Mouse (Mus musculus): ENCODE results near the gene Olfr764-ps1.
A peak's percentile ranks its signal among the peaks of the same experiment; 100 is the strongest.
"Not testable (repeated sequence)": the region's sequence is repeated elsewhere in the genome, so short reads cannot be mapped to it uniquely, and the experiment has no call there.

Gene Olfr764-ps1

GRCm38 (mm10) chr10:129039796-129040195 is at the start of gene Olfr764-ps1:
TSS of gene Olfr764-ps1 (minus strand) at chr10:129039896.
- DNase-seq (ENCODE audit: low read depth, low spot score) = no peak

- not testable (repeated sequence) for DNase-seq (ENCODE audit: low read depth, low spot score)
Measured at GRCm38 (mm10) chr10:129082810-129083209, 43.1 kb upstream of the Olfr764-ps1 start, which contains the start of gene Olfr767. TSS of gene Olfr767 (minus strand) at chr10:129082910.

- no peak for DNase-seq (ENCODE audit: low read depth, low spot score)
Measured at GRCm38 (mm10) chr10:129068877-129069276, 29.2 kb upstream of the Olfr764-ps1 start, which contains the start of gene Olfr766-ps1. TSS of gene Olfr766-ps1 (minus strand) at chr10:129068977.

- DNase-seq (ENCODE audit: low read depth, low spot score) = not testable (repeated sequence)
Measured at GRCm38 (mm10) chr10:129049898-129050297, 10.2 kb upstream of the Olfr764-ps1 start, which contains the start of gene Olfr765. TSS of gene Olfr765 (minus strand) at chr10:129049998.

GRCm38 (mm10) chr10:129028343-129028742 is 11.4 kb downstream of the Olfr764-ps1 start:
- DNase-seq (ENCODE audit: low read depth, low spot score) = no peak

- peak; percentile 34 for DNase-seq (ENCODE audit: low read depth, low spot score)
Measured at GRCm38 (mm10) chr10:129026018-129026662, 13.6 kb downstream of the Olfr764-ps1 start.

GRCm38 (mm10) chr10:129023319-129023718 is 16.4 kb downstream of the Olfr764-ps1 start:
- no peak for DNase-seq (ENCODE audit: low read depth, low spot score)

- DNase-seq (ENCODE audit: low read depth, low spot score) = no peak
Measured at GRCm38 (mm10) chr10:129014477-129014876, 25.2 kb downstream of the Olfr764-ps1 start.

GRCm38 (mm10) chr10:129011511-129011910 is 28.2 kb downstream of the Olfr764-ps1 start:
- not testable (repeated sequence) for DNase-seq (ENCODE audit: low read depth, low spot score)

- DNase-seq (ENCODE audit: low read depth, low spot score) = no peak
Measured at GRCm38 (mm10) chr10:129010288-129010841, 29.3 kb downstream of the Olfr764-ps1 start, which contains the start of gene Olfr763. TSS of gene Olfr763 (plus strand) at chr10:129010791.

- no peak for DNase-seq (ENCODE audit: low read depth, low spot score)
Measured at GRCm38 (mm10) chr10:129004032-129004920, 35.4 kb downstream of the Olfr764-ps1 start.

GRCm38 (mm10) chr10:128996523-128997040 is 43.1 kb downstream of the Olfr764-ps1 start:
- no peak for DNase-seq (ENCODE audit: low read depth, low spot score)

- DNase-seq (ENCODE audit: low read depth, low spot score) = no peak
Measured at GRCm38 (mm10) chr10:128995796-128996195, 43.9 kb downstream of the Olfr764-ps1 start.

- peak; percentile 84 for DNase-seq (ENCODE audit: low read depth, low spot score)
Measured at GRCm38 (mm10) chr10:128990994-128991393, 48.7 kb downstream of the Olfr764-ps1 start.

GRCm38 (mm10) chr10:128990129-128990850 is 49.4 kb downstream of the Olfr764-ps1 start:
- peak; percentile 40 for DNase-seq (ENCODE audit: low read depth, low spot score)

- not testable (repeated sequence) for DNase-seq (ENCODE audit: low read depth, low spot score)
Measured at GRCm38 (mm10) chr10:128989131-128989530, 50.6 kb downstream of the Olfr764-ps1 start, which contains the start of gene Olfr9. TSS of gene Olfr9 (plus strand) at chr10:128989431.
